Mouse (Mus musculus) brain, embryonic 14.5 days (tissue): ENCODE data around the gene Prrg2.

Experiments
- CTCF ChIP-seq: fragments of 200-500 bp; IDR thresholded peaks from 2 replicates; pipeline ENCODE4 v1.5.1; 2012; ENCODE audit warnings: inconsistent platforms, mild to moderate bottlenecking, moderate library complexity, borderline replicate concordance; ENCODE audit not compliant: insufficient read depth, insufficient read length; ENCODE audit errors: extremely low read depth
- POLR2A ChIP-seq: fragments of 200-500 bp; IDR thresholded peaks from 2 replicates; pipeline ENCODE4 v1.6.1; 2012; ENCODE audit warnings: mild to moderate bottlenecking, inconsistent platforms, borderline replicate concordance; ENCODE audit not compliant: poor library complexity, insufficient read depth, insufficient read length, severe bottlenecking; ENCODE audit errors: extremely low read depth

DNA sequence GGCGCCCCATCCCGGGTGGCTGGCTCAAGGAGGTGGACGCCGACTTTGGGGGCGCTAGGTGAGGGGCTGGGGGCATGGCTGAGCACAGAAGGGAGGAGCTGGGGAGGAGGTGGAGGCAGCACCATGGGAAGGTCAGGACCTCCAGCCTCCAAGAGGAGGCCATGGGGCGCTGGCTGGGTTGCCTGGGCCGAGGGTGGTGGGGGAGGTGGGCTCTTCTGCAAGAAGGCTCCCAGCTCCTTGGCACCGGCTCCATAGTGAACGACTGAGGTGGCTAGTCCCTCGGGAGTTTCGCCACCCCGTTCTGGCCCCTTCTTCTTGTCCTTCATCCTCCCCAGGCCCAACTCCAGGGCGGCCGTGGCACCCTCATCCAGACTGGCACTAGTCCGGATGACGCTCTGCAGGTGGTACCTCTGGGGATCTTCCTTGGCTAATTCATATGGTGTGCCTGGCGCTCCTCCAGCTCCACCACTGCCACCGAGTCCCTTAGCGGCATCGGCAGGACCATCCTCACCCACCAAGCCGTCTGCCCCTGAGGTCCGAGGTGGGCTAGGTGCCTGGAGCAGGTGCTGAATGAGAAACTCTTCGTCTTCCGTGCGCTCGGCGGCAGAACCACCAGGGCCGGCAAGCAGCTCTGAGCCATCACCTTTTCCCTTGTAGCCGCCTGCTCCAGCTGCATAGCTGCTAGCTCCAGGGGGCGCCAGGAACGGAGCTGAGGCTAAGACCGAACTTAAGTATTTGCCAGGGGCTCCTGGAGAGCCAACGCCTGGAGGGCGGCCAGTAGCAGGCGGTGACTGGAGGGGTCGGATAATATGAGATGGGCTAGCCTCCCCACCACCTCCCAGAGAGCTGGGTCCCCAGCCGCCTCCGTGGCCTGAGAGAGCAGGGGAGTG lies 14.2 kb downstream of the Prrg2 start:
- TF ChIP-seq POLR2A (no peak), CTCF (no peak)
